Mouse (Mus musculus) midbrain, embryonic 10.5 days (tissue): ENCODE data around the gene Dctn2. TPM values are rescaled to one million over a fixed set of nuclear protein-coding genes. Genes with fewer than 3 reads are reported as not detected.

Experiments used
- DNase-seq: peaks from one replicate; pipeline ENCODE4 v3.0.0-alpha.2; 2017; ENCODE audit warnings: low spot score
- H3K27ac ChIP-seq: fragments of 300-500 bp; sonication (generic); replicated peaks from 2 replicates; pipeline ENCODE4 v1.5.1; 2016; ENCODE audit warnings: mild to moderate bottlenecking
- H3K27me3 ChIP-seq: fragments of 300-500 bp; sonication (generic); 2 replicates; pipeline ENCODE4 v1.6.1; 2016; ENCODE audit warnings: low read depth, mild to moderate bottlenecking; ENCODE audit not compliant: poor library complexity, severe bottlenecking
- H3K36me3 ChIP-seq: fragments of 300-500 bp; sonication (generic); 2 replicates; pipeline ENCODE4 v1.6.1; 2016; ENCODE audit warnings: mild to moderate bottlenecking, moderate library complexity
- H3K4me1 ChIP-seq: fragments of 300-500 bp; sonication (generic); 2 replicates; pipeline ENCODE4 v1.6.1; 2016
- H3K4me3 ChIP-seq: fragments of 300-500 bp; sonication (generic); 2 replicates; pipeline ENCODE4 v1.5.1; 2016; ENCODE audit warnings: mild to moderate bottlenecking, moderate library complexity
- H3K9me3 ChIP-seq: fragments of 300-500 bp; sonication (generic); replicated peaks from 2 replicates; pipeline ENCODE4 v1.6.1; 2016; ENCODE audit warnings: mild to moderate bottlenecking
- WGBS: fragments of 180-500 bp; shearing (Covaris S2); methylation state at CpG from one replicate; pipeline ENCODE4 v1.1.7; 2016; 5-methylcytosine and 5-hydroxymethylcytosine counted together
- polyA plus RNA-seq: library from polyadenylated mRNA; unstranded; fragments of >200 nt; fragmentation: Nextera tagmentation; extraction: Ambion mirVana; gene quantifications from 2 replicates; pipeline ENCODE4 v1.2.1, GENCODE M21; 2016

Dctn2 gene
- polyA plus RNA-seq, 1 experiment from 2014 or later: 212 TPM

DNA sequence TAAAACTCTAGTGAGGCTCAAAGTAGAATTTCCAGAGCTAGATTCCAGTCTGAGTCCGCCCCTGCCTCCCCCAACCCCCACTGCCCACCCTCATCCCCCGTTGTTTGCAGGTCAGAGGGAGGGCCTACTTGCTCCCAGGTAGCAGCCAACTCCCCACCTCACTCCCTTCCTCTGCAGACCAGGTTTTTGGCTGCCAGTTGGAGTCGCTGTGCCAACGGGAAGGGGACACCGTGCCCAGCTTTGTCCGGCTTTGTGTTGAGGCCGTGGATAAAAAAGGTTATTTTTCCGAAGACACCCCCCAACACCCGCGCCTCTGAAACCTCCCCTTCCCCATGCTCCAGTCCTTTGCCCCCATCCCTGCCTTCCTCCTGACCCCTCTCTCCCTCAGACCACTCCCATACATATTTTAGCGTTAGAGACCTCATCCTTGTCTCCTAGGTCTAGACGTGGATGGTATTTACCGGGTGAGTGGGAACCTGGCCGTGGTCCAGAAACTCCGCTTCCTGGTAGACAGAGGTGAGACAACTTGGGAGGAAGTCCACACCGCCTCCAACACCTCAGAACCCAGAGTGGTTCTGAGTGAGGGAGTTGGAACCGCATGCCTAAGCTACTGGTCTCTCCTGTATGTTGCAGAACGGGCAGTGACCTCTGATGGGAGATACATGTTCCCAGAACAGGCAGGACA, 61.4 kb downstream of the Dctn2 start:
- 51% methylated on average over 18 of the region's 18 CpGs for WGBS
- H3K27me3 ChIP-seq: peaks cover 98% of the 10 kb centered on the region
- no peak overlapping the region for H3K27ac ChIP-seq
- H3K4me3 ChIP-seq: no peak overlapping the region
- no peaks in the 10 kb centered on the region for H3K9me3 ChIP-seq
- peaks cover 28% of the 10 kb centered on the region for H3K36me3 ChIP-seq
- no peak for DNase-seq
- peaks cover 20% of the 10 kb centered on the region for H3K4me1 ChIP-seq

DNA sequence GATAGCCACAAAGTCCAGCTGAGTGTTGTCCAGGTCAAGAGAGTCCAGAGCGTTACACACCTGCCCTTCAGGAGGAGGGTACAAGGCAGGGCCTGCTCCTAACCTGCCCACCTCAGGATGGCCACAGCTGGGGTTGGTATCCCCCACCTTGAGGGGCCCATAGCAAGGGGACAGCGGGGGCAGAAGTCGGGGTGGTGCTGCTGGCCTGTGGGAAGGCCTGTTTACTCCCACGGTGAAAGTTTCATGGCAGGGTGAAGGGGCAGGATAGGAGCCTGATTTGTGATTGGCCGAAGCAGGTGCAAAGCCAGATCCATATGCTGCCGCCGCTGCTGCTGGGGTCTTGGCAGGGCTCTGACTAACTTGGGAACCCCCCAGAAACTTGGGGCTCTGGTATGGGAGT, 64.0 kb downstream of the Dctn2 start:
- Histone ChIP-seq H3K4me3 (no peak overlapping the region), H3K4me1 (peaks cover 21% of the 10 kb centered on the region), H3K9me3 (no peaks in the 10 kb centered on the region), H3K27me3 (peaks cover 73% of the 10 kb centered on the region), H3K36me3 (peaks cover 48% of the 10 kb centered on the region), H3K27ac (no peak overlapping the region)
- no peak for DNase-seq
- 90% methylated on average over 7 of the region's 7 CpGs for WGBS

Other genes with a start within 250 kb of the Dctn2 start
- 101 and 107 TPM in 2 replicates for gene Tsfm, start 235.5 kb upstream of the Dctn2 start, polyA plus RNA-seq
- gene Mettl1, start 225.0 kb upstream of the Dctn2 start, polyA plus RNA-seq: 54.3 and 56.7 TPM in 2 replicates
- gene Eef1akmt3, start 224.9 kb upstream of the Dctn2 start, polyA plus RNA-seq: 0.19 and 0.26 TPM in 2 replicates
- gene Cyp27b1, start 218.1 kb upstream of the Dctn2 start, polyA plus RNA-seq: 0.07 and 0.22 TPM in 2 replicates
- 1.3 and 1.7 TPM in 2 replicates for gene March9, start 206.2 kb upstream of the Dctn2 start, polyA plus RNA-seq
- 2,811 and 2,916 TPM in 2 replicates for gene Cdk4, start 202.8 kb upstream of the Dctn2 start, polyA plus RNA-seq
- 197 and 208 TPM in 2 replicates for gene Tspan31, start 196.1 kb upstream of the Dctn2 start, polyA plus RNA-seq
- gene Agap2, start 191.1 kb upstream of the Dctn2 start, polyA plus RNA-seq: 0.10 and 0.19 TPM in 2 replicates
- 62.3 and 83.0 TPM in 2 replicates for gene Os9, start 145.2 kb upstream of the Dctn2 start, polyA plus RNA-seq
- 4.9 and 6.1 TPM in 2 replicates for gene B4galnt1, start 101.1 kb upstream of the Dctn2 start, polyA plus RNA-seq
- gene Slc26a10, start 85.7 kb upstream of the Dctn2 start, polyA plus RNA-seq: 0.87 and 1.4 TPM in 2 replicates
- gene Arhgef25, start 76.3 kb upstream of the Dctn2 start, polyA plus RNA-seq: 24.8 and 28.7 TPM in 2 replicates
- 119 and 142 TPM in 2 replicates for gene Dtx3, start 70.6 kb upstream of the Dctn2 start, polyA plus RNA-seq
- 16.5 and 18.1 TPM in 2 replicates for gene Pip4k2c, start 54.8 kb upstream of the Dctn2 start, polyA plus RNA-seq
- gene Kif5a, start 3.0 kb upstream of the Dctn2 start, polyA plus RNA-seq: 14.9 and 29.4 TPM in 2 replicates
- gene Mbd6, start 22.6 kb downstream of the Dctn2 start, polyA plus RNA-seq: 11.9 and 13.0 TPM in 2 replicates
- gene Mars, start 45.4 kb downstream of the Dctn2 start, polyA plus RNA-seq: 180 and 187 TPM in 2 replicates
- 1.1 and 1.3 TPM in 2 replicates for gene Arhgap9, start 55.6 kb downstream of the Dctn2 start, polyA plus RNA-seq
- gene Gli1, start 75.6 kb downstream of the Dctn2 start, polyA plus RNA-seq: 7.8 and 11.0 TPM in 2 replicates
- gene Inhbe, start 88.0 kb downstream of the Dctn2 start, polyA plus RNA-seq: 0.02 TPM in 1 of 2 replicates, not detected in the other
- gene Inhbc, start 104.1 kb downstream of the Dctn2 start, polyA plus RNA-seq: not detected in 2 replicates
- gene R3hdm2, start 114.0 kb downstream of the Dctn2 start, polyA plus RNA-seq: 29.6 and 34.5 TPM in 2 replicates
- 0.52 and 0.62 TPM in 2 replicates for gene Stac3, start 235.3 kb downstream of the Dctn2 start, polyA plus RNA-seq
- gene Ndufa4l2, start 248.6 kb downstream of the Dctn2 start, polyA plus RNA-seq: 5.2 and 5.8 TPM in 2 replicates